Mouse (Mus musculus): ENCODE data around the gene Bicc1.

DNA sequence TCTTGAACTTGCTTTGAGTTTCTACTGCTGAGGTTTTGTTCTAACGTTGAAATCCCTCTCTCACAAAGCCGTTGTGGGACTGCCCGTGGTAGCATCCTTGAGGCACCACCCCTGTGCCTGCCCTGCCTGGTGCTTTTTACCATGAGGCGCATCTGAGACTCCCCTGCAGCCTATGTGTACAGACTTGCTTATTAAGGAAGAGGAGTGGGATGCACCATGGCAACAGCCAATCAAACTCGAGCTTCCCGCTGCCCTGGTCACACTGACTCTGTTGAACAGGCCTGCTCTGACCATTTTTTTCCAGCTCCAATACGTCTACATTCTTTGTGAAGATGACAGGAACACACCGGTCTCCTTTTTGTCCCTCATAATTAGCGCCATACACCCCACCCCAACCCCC lies 283.0 kb downstream of the Bicc1 start:
- TF ChIP-seq CTCF (IDR thresholded peaks at IDR 0.05; ENCODE audit: low read depth, low read length) (no peak), GATA1 (IDR thresholded peaks at IDR 0.05; ENCODE audit: borderline replicate concordance, low read length) (no peak), GATA2 (IDR thresholded peaks at IDR 0.05; ENCODE audit: borderline replicate concordance, low read depth, low read length) (no peak), TAL1 (conservative IDR thresholded peaks at IDR 0.05; ENCODE audit: low read depth, low read length) (no peak), POLR2AphosphoS5 (IDR thresholded peaks at IDR 0.05; ENCODE audit: insufficient replicate concordance, low read depth, low read length) (no peak)

Data from G1E (cell line).